Mouse (Mus musculus): ENCODE measurements at regions not wholly inside any gene's neighbourhood (a gene's known extent, or its start where the extent isn't known, plus 50 kb on each side); places are given as distances from the start of the nearest gene placed in this dataset.

DNA sequence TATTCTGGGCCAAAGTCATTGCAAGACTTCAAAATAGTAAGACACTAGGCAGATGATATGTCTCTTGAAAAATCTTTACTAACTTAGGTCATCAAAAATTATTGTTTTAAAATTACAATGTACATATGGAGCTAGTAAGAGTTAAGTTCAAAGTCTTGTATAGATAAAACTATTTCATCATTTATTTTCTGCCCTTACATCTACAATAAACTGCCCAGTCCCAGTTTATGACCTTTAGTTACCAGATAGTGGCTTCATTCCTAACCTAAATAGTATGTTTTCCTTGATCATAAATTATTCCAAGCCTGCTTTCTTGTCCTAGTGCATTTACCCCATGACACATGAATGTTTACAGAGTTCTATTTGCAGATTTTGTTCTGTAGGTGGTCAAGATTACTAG, 72.9 kb downstream of the Manea start:
- DNase-seq, result no peak

- no peak for DNase-seq
Measured at GRCm38 (mm10) chr4:26259230-26260029, 87.3 kb downstream of the Manea start.

GRCm38 (mm10) chr4:26255889-26256288, 90.8 kb downstream of the Manea start:
- no peak for DNase-seq

GRCm38 (mm10) chr4:26247925-26248856, 98.5 kb downstream of the Manea start:
- peak; percentile 83 to 88 for DNase-seq

- no peak for DNase-seq
Measured at GRCm38 (mm10) chr4:26223267-26223666, 123.4 kb downstream of the Manea start.

Data from cerebellum, postnatal 14 days (tissue).